Comparison of ENCODE assay signal across 9 mouse cellular contexts in the genomic region with DNA sequence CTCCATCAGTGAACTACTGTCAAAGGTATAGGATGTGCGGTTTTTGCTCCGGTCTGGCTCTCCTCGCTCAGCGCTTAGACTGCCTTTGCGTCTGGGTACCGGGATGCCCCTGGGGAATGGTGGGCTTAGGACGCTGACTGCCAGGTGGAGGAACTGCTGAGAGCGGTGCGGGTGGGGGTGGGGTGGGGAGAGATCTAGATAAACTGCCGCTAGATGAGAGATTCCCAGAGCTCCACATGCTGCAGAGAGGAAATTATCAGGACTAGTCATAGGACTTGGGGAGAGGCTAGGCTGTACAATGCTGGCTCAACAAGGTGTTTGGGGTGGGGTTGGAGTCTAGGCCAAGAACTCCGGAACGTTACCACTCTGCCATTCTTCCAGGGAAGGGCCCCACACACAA.
DNase-seq lines count a peak whose midpoint lies in the region; ATAC-seq and TF ChIP-seq lines count a peak whose summit lies in the region.
"Had no signal": no experiment of that assay in that cellular context is flagged by ENCODE, and none has a peak within 500 bp of the region (broad histone marks: within the 10 kb centered on the region; RNA-seq: fewer than 3 reads in every experiment).

No protein-coding gene starts in this region.

- H3K79me2 ChIP-seq in myocyte (ENCODE audit: control insufficient read depth, insufficient read depth): no peaks in the 10 kb centered on the region

- H3K9ac ChIP-seq in kidney, embryonic 15.5 days: 0 out of 2 replicates have a peak overlapping the region, but pooled peaks have one; percentile 49
- no peak overlapping the region for H3K9ac ChIP-seq in hindbrain, embryonic 16.5 days (ENCODE audit: low read depth, low read length)

- peak overlapping the region; percentile 60; the same call in 1 of the 2 replicates for H3K27ac ChIP-seq in kidney, embryonic 15.5 days
- no peak overlapping the region for H3K27ac ChIP-seq in hindbrain, embryonic 16.5 days (ENCODE audit: low read depth, low read length)

- no peak for ATAC-seq in kidney, embryonic 15.5 days (replicated peaks; ENCODE audit: low FRiP score)
- no peak for ATAC-seq in hindbrain, embryonic 16.5 days

- no peak for TF ChIP-seq POLR2A in myocyte (IDR thresholded peaks at IDR 0.05; ENCODE audit: insufficient read length, low read depth)

- no peaks in the 10 kb centered on the region for H3K9me3 ChIP-seq in kidney, embryonic 15.5 days (replicated peaks)
- H3K9me3 ChIP-seq in hindbrain, embryonic 16.5 days (ENCODE audit: control insufficient read depth, low read length): no peaks in the 10 kb centered on the region

- no peak overlapping the region for H3ac ChIP-seq in myocyte (ENCODE audit: control insufficient read depth, insufficient read length)

- H3K36me3 ChIP-seq in kidney, embryonic 15.5 days: no peaks in the 10 kb centered on the region
- no peaks in the 10 kb centered on the region for H3K36me3 ChIP-seq in hindbrain, embryonic 16.5 days (ENCODE audit: control insufficient read depth, insufficient read depth, low read length)
- no peaks in the 10 kb centered on the region for H3K36me3 ChIP-seq in myocyte (ENCODE audit: control insufficient read depth, insufficient read depth)

- H3K4me2 ChIP-seq in kidney, embryonic 15.5 days: peak overlapping the region; percentile 77
- H3K4me2 ChIP-seq in hindbrain, embryonic 16.5 days (ENCODE audit: low read length): peak overlapping the region; percentile 59
- H3K4me2 ChIP-seq in myocyte (ENCODE audit: low read depth): peak overlapping the region; percentile 69

- DNase-seq in kidney, postnatal 4 days: no peak
- DNase-seq in ZHBTc4 (ENCODE audit: low read depth, low spot score): peak; percentile 10
- no peak for DNase-seq in spleen, postnatal 4 days (ENCODE audit: low spot score in 2 of 2)
- DNase-seq in frontal cortex, postnatal 10 days (ENCODE audit: low spot score in 2 of 2): no peak
- no peak for DNase-seq in urinary bladder, postnatal 14 days (ENCODE audit: low spot score)
- DNase-seq: kidney, adult 11 months had no signal

- peaks cover 22% of the 10 kb centered on the region for H3K4me1 ChIP-seq in kidney, embryonic 15.5 days
- H3K4me1 ChIP-seq in hindbrain, embryonic 16.5 days (ENCODE audit: control insufficient read depth, insufficient read depth, low read depth, low read length): peaks cover 5% of the 10 kb centered on the region

- 56% methylated on average over 12 of the region's 12 CpGs for WGBS in kidney, embryonic 15.5 days
- 45% methylated on average over 12 of the region's 12 CpGs for WGBS in hindbrain, embryonic 16.5 days

- H3K4me3 ChIP-seq in kidney, embryonic 15.5 days (replicated peaks): peak overlapping the region; percentile 49; the same call in 1 of the 2 replicates
- H3K4me3 ChIP-seq in hindbrain, embryonic 16.5 days (ENCODE audit: low read length): no peak overlapping the region
- H3K4me3 ChIP-seq in myocyte: peak overlapping the region; percentile 27

- H3K27me3 ChIP-seq in kidney, embryonic 15.5 days: no peaks in the 10 kb centered on the region
- H3K27me3 ChIP-seq in hindbrain, embryonic 16.5 days (replicated peaks; ENCODE audit: control insufficient read depth, insufficient read depth, low read length): no peaks in the 10 kb centered on the region
- H3K27me3 ChIP-seq in myocyte (ENCODE audit: control insufficient read depth, insufficient read depth, insufficient read length): no peaks in the 10 kb centered on the region

TF ChIP-seq in myocyte, 11 proteins besides CTCF, POLR2A, EP300 and RAD21:
- no peak for TF ChIP-seq MYOG (IDR thresholded peaks at IDR 0.05; ENCODE audit: control insufficient read depth in 1 of 3, insufficient read depth in 1 of 3, insufficient read length in 2 of 3, low read depth in 2 of 3)
- TF ChIP-seq SRF (IDR thresholded peaks at IDR 0.05; ENCODE audit: control insufficient read depth, insufficient read length, low read depth): no peak
- no peak for TF ChIP-seq POLR2AphosphoS2 (IDR thresholded peaks at IDR 0.05; ENCODE audit: insufficient read length, low read depth)
- TF ChIP-seq REST (IDR thresholded peaks at IDR 0.05; ENCODE audit: insufficient read depth, insufficient read length): no peak
